Mouse (Mus musculus) adipose tissue, adult 10 weeks (tissue): ENCODE data around the gene Arap2. TPM values are rescaled to one million over a fixed set of nuclear protein-coding genes. Genes with fewer than 3 reads are reported as not detected.

Experiments used
- polyA plus RNA-seq: library from polyadenylated mRNA; stranded (reverse); fragments of 350-450 nt; fragmentation: Illumina TruSeq; extraction: RNeasy Lipid Tissue Mini Kit (QIAGEN cat#74804); gene quantifications from one replicate; pipeline ENCODE4 v1.2.3, GENCODE M21; 2014; ENCODE audit warnings: low read depth, low replicate concordance

The Arap2 gene
- 13.7 TPM for polyA plus RNA-seq

DNA sequence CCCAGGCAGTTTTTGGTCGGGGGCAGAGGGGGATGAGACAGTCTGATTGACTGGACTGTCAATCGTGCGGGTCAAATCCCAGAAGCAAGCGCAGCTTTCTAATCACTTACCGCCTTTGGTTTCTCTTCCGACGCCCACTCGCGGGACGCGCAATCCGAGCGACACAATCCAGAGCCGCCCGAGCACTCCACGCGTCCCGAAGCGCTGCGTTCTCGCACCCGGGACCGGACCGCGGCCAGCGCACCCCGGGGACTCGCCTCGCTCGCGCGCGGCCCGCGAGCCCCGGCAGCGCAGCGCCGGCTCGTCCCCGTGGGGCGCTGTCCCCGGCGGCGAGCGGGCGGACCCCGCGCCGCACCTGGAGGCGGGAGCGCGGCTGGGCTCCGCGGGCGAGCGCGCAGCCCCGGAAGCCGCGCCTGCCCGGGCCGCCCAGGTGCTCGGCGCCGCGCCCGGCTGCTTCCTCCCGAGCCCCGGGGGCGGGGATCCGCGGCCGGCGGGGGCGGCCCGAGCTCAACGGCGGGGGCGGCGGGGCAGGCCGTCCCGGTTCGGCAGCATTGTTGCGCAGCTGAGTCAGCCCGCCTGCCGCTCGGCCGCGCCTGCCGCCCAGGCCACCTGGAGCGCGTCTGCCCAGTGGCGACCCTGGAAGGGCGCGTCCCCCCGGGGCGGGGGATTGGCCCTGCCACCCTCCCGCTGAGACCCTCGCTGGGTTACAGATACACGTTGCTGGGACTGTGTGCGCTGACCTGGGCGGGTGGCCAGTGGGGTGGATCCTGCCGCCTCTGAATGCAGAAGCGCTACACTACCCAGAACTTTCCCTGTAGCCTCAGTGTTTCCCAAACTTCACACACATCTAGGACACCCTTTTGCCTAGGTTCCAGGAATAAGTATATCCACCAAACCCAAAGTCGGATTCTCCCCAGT, at the start of gene Arap2:
Arap2 (minus strand) TSS at position 376 of the 918 bp plus-strand sequence.

GRCm38 (mm10) chr5:62813402-62814071, 47.6 kb upstream of the Arap2 start, which contains the start of gene Dthd1:
Gene Dthd1, plus strand, starts transcription at chr5:62813823.

Other genes with a start within 250 kb of the Arap2 start
- not detected for gene Dthd1, start 47.7 kb upstream of the Arap2 start, polyA plus RNA-seq